Mouse (Mus musculus) forebrain, embryonic 16.5 days (tissue): ENCODE results near the gene Ror1. TPM values are rescaled to one million over a fixed set of nuclear protein-coding genes. Genes with fewer than 3 reads are reported as not detected.
A peak's percentile ranks its signal among the peaks of the same experiment; 100 is the strongest.

Experiments
- ATAC-seq: fragments of 200-750 bp; cut with Nextera tagmentation; 2 replicates; pipeline ENCODE4 v1.8.0; 2017; ENCODE audit warnings: mild to moderate bottlenecking, moderate library complexity
- H3K27ac ChIP-seq: fragments of 300-500 bp; sonication (generic); 2 replicates; pipeline ENCODE4 v1.5.1; 2014; ENCODE audit warnings: low read length, control low read depth
- H3K27me3 ChIP-seq: fragments of 300-500 bp; sonication (generic); replicated peaks from 2 replicates; pipeline ENCODE4 v1.6.1; 2014; ENCODE audit warnings: low read length; ENCODE audit not compliant: control insufficient read depth, insufficient read depth
- H3K36me3 ChIP-seq: fragments of 300-500 bp; sonication (generic); 2 replicates; pipeline ENCODE4 v1.6.1; 2014; ENCODE audit not compliant: control insufficient read depth, insufficient read depth
- H3K4me1 ChIP-seq: fragments of 300-500 bp; sonication (generic); replicated peaks from 2 replicates; pipeline ENCODE4 v1.6.1; 2014; ENCODE audit warnings: low read length; ENCODE audit not compliant: control insufficient read depth, insufficient read depth
- H3K4me2 ChIP-seq: fragments of 300-500 bp; sonication (generic); 2 replicates; pipeline ENCODE4 v1.6.1; 2014; ENCODE audit warnings: mild to moderate bottlenecking, low read length, control low read depth
- H3K4me3 ChIP-seq: fragments of 300-500 bp; sonication (generic); replicated peaks from 2 replicates; pipeline ENCODE4 v1.5.1; 2014; ENCODE audit warnings: mild to moderate bottlenecking, low read length, control low read depth
- H3K9ac ChIP-seq: fragments of 300-500 bp; sonication (generic); replicated peaks from 2 replicates; pipeline ENCODE4 v1.6.1; 2014; ENCODE audit warnings: low read depth, low read length, control low read depth
- H3K9me3 ChIP-seq: fragments of 300-500 bp; sonication (generic); 2 replicates; pipeline ENCODE4 v1.6.1; 2016; ENCODE audit warnings: low read length; ENCODE audit not compliant: control insufficient read depth
- WGBS: fragments of 180-500 bp; shearing (Covaris S2); extraction: QIAGEN DNeasy Blood & Tissue Kit; methylation state at CpG from one replicate; pipeline ENCODE4 v1.1.7; 2014; 5-methylcytosine and 5-hydroxymethylcytosine counted together
- polyA plus RNA-seq: library from polyadenylated mRNA; unstranded; fragments of >200 nt; fragmentation: Nextera tagmentation; extraction: Ambion mirVana; gene quantifications from 2 replicates; pipeline ENCODE4 v1.2.1, GENCODE M21; 2015

Ror1 gene
- polyA plus RNA-seq, 1 experiment from 2014 or later, result 0.89 TPM

DNA sequence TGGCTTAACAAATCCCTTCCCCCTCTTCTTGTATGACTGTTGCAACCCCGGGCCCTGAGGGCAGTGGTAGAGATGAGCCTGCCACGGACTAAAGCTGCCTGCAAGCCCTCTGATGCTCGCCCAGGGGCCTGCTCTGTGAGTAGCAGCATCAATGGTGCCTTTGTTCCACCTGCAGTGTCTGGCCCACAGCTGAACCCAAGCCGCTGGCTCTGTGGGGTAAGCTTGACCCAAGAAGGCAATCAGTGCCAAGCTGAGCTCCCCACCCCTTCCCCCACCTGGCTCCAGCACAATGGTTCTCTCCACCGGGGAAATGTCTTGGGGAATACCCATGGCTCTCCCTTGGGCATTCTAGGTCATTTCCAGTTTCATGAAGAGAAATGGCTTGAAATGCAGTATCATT, 260.0 kb downstream of the Ror1 start:
- no peaks in the 10 kb centered on the region for H3K27me3 ChIP-seq
- no peak for ATAC-seq
- H3K9me3 ChIP-seq, result no peaks in the 10 kb centered on the region
- H3K4me2 ChIP-seq, result no peak overlapping the region
- no peak overlapping the region for H3K27ac ChIP-seq
- no peaks in the 10 kb centered on the region for H3K36me3 ChIP-seq
- WGBS, result 36% methylated on average over 5 of the region's 5 CpGs
- H3K4me3 ChIP-seq, result no peak overlapping the region
- H3K4me1 ChIP-seq, result no peaks in the 10 kb centered on the region
- no peak overlapping the region for H3K9ac ChIP-seq

DNA sequence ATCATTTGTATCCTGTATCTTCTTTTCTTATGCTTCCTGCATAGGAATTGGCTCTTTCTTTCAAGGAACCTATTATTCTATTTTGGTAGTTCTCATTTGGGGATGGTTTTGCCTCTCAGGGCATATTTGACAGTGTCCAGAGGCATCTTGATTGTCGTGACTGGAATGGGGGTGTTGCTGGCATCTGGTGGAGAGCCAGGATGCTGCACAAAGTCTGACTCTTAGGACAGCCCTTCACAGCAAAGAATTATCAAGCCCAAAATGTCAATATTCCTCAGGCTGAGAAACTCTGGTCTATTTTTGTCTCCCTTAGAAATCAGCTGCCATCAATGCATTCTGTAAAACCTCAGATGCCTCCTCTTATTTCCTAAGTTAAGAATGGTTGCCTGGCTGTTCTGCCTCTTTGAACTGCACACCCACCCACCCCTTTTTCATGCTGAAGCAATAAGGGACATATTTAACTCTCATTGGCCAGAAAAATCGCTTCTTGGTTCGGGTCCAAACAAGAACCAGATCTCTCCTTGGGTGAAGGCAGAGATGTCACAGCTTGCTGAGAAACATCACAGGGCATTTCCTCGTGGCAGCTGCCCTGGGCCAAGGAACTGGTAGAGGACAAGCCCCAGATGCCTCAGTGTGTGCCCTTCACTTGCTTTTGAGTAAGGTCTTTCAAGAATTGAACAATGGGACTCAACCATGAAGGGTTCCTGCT, 262.4 kb downstream of the Ror1 start:
- Histone ChIP-seq H3K4me3 (no peak overlapping the region), H3K27ac (no peak overlapping the region), H3K9me3 (no peaks in the 10 kb centered on the region), H3K4me2 (no peak overlapping the region), H3K4me1 (no peaks in the 10 kb centered on the region), H3K27me3 (no peaks in the 10 kb centered on the region), H3K36me3 (no peaks in the 10 kb centered on the region), H3K9ac (no peak overlapping the region)
- ATAC-seq, result no peak
- 79% methylated on average over 4 of the region's 4 CpGs for WGBS

DNA sequence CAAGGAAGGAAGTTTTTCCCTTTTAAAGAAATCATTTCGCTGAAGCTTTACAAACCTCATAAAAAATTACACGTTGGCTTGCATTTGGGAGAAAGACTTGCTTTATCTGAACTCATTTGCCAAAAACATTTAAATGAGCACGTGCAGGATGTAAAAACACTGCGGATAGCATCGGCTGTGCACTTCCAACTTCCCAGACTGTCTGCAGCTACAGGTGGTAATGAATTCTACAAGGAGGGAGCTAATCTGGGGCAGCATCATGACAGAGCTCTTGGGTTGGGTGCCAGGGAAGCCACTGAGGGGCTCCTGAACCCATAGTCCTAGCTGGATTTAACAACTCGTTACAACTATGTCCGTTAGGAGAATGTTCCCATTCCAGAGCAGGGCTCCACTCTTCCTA, 268.1 kb downstream of the Ror1 start:
- no peak overlapping the region for H3K4me3 ChIP-seq
- no peaks in the 10 kb centered on the region for H3K36me3 ChIP-seq
- no peak overlapping the region for H3K9ac ChIP-seq
- no peaks in the 10 kb centered on the region for H3K27me3 ChIP-seq
- H3K4me2 ChIP-seq, result no peak overlapping the region
- H3K9me3 ChIP-seq, result no peaks in the 10 kb centered on the region
- no peaks in the 10 kb centered on the region for H3K4me1 ChIP-seq
- no peak overlapping the region for H3K27ac ChIP-seq
- no peak for ATAC-seq
- 86% methylated on average over 7 of the region's 7 CpGs for WGBS

DNA sequence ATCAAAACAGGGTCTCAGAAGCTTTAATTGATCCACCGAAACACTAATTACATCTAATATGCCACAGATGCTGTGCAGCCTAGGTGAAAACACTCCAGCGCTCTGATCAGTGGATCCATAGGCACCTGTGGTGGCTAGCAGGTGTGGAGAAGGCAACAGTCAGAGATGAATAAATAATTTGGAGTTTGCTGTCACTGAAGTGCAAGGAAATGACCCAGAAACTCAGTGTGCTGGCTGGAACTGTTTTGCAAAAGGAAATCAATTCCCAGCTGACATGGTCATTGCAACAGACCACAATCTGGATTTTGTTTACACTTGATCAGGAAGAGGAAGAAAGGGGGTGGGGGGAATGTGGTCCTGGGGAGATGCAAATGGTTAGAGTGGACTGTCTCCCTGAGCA, 273.1 kb downstream of the Ror1 start:
- Histone ChIP-seq H3K4me1 (peaks cover 4% of the 10 kb centered on the region; the same call in 1 of the 2 replicates), H3K9me3 (no peaks in the 10 kb centered on the region), H3K27ac (no peak overlapping the region), H3K27me3 (no peaks in the 10 kb centered on the region), H3K4me3 (no peak overlapping the region), H3K9ac (no peak overlapping the region), H3K4me2 (no peak overlapping the region), H3K36me3 (no peaks in the 10 kb centered on the region)
- ATAC-seq, result no peak
- WGBS, result 93% methylated on average over 2 of the region's 2 CpGs

DNA sequence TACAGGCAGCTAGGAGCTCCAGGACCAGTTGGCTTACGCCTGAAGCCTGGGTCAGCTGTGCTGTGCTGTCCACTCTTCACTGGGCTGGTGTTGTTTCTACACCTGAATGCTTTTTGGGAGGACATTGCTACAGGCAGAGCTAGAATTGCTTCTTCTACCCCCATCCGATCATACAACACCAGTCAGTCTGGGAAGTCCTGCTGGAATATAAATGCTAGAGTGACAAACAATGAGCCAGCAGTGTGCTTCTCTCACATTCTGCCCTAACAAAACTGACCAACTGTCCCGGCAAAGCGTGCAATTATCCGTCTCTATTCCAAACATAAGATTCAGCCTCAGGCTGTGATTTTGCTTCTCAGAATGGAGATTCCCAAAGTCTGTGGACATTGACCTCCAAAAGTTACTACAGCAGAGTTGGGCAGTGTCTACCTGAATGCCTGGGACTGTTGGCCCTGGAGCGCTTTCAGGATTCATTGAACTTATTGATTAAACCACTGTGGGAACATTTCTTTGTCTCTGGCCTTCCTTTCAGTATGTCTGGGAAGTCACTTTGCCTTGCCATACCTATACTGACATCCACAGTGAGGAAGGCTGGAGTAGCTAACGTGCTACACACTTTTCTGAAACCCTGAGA, 274.1 kb downstream of the Ror1 start:
- WGBS, result 84% methylated on average over 7 of the region's 7 CpGs
- no peaks in the 10 kb centered on the region for H3K36me3 ChIP-seq
- H3K9ac ChIP-seq, result no peak overlapping the region
- no peak overlapping the region for H3K27ac ChIP-seq
- no peak overlapping the region for H3K4me2 ChIP-seq
- H3K4me3 ChIP-seq, result no peak overlapping the region
- H3K4me1 ChIP-seq, result peaks cover 4% of the 10 kb centered on the region; the same call in 1 of the 2 replicates
- ATAC-seq, result no peak
- no peaks in the 10 kb centered on the region for H3K27me3 ChIP-seq
- no peaks in the 10 kb centered on the region for H3K9me3 ChIP-seq

DNA sequence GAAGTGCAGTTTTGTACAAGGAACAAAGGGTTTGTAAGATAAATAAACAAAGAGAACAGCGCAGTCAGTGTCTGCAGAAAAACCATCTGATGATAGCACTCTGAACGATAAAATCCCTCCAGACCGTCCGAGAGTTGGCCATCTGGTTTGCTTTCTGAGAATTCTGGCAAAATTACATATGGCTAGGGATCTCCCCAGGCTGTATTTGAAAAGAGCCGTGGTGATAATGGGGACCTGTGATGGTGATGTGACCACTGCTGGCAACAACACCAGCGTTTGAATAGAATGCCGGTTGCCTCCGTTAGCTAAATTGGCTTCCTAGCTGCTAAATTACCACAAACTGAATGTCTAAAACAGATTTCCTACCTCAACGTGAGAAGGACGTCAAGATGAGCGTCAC, 277.2 kb downstream of the Ror1 start:
- H3K9ac ChIP-seq, result no peak overlapping the region
- peak; percentile 85 for ATAC-seq
- H3K27me3 ChIP-seq, result no peaks in the 10 kb centered on the region
- no peaks in the 10 kb centered on the region for H3K9me3 ChIP-seq
- no peak overlapping the region for H3K27ac ChIP-seq
- H3K4me3 ChIP-seq, result no peak overlapping the region
- 29% methylated on average over 11 of the region's 11 CpGs for WGBS
- H3K36me3 ChIP-seq, result no peaks in the 10 kb centered on the region
- peaks cover 4% of the 10 kb centered on the region; the same call in 1 of the 2 replicates for H3K4me1 ChIP-seq
- H3K4me2 ChIP-seq, result no peak overlapping the region

DNA sequence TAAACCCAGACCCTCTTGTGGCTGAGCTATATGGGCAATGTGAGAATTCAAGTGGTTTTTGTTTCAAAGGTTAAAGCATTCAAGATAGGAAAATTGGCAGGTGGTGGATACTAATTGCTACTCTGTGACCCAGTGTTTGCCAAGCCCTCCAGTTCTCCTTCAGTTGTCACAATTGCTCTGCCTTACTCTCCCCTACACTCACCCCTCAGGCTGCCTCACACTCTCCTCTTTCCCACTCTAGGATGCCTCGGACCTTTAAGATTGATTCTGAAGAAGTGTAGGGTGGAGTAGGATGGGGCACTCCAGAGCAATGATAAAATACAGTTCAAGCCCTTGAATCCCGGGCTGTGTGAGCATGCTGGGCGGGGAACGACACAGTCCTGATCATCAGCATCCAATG, 278.2 kb downstream of the Ror1 start:
- 53% methylated on average over 4 of the region's 4 CpGs for WGBS
- Histone ChIP-seq H3K36me3 (no peaks in the 10 kb centered on the region), H3K9ac (no peak overlapping the region), H3K27ac (no peak overlapping the region), H3K27me3 (no peaks in the 10 kb centered on the region), H3K9me3 (no peaks in the 10 kb centered on the region), H3K4me3 (no peak overlapping the region), H3K4me2 (no peak overlapping the region), H3K4me1 (peaks cover 4% of the 10 kb centered on the region; the same call in 1 of the 2 replicates)
- ATAC-seq, result no peak

DNA sequence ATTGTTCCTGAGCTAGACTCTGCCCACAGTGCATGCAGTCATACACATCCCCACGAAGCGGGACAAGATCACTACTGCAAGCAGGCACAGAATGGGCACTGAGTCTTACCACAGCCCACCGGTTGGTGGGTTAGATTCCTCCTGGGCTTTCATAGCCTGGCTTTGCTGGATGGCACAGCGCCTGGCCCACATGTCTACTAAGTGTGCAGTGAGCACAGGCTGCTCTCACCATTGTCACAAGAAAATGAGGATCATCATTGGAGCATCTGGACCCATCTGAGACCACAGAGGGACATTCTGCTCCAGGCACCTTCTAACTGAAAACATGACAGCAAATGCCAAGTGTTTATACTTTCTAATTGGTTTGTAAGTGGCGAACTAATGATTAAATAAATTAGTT, 279.7 kb downstream of the Ror1 start:
- no peak overlapping the region for H3K4me3 ChIP-seq
- no peak overlapping the region for H3K4me2 ChIP-seq
- H3K27ac ChIP-seq, result no peak overlapping the region
- H3K4me1 ChIP-seq, result peaks cover 4% of the 10 kb centered on the region; the same call in 1 of the 2 replicates
- H3K9ac ChIP-seq, result no peak overlapping the region
- WGBS, result 78% methylated on average over 5 of the region's 5 CpGs
- H3K27me3 ChIP-seq, result no peaks in the 10 kb centered on the region
- no peaks in the 10 kb centered on the region for H3K36me3 ChIP-seq
- ATAC-seq, result peak; percentile 51; the same call in 1 of the 2 replicates
- H3K9me3 ChIP-seq, result no peaks in the 10 kb centered on the region

DNA sequence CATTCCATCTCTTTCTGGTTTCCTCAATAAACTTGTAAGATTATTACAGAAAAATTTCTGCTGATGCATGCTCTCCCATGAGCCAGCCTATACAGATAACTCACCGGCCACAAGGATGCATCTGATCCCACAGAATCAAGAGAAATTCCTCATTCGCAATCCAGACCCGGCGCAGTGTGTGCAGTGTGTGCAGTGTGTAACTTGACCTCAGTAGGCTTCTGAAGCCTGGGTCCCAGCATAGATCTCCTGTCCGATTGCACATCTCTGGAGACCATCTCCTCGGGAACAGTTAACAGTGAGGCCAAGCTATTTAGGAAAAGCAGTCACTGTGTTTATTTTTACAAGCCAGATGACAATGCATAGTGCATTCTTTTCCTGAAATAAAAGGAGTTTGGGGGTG, 280.6 kb downstream of the Ror1 start:
- Histone ChIP-seq H3K4me2 (no peak overlapping the region), H3K4me3 (no peak overlapping the region), H3K9me3 (no peaks in the 10 kb centered on the region), H3K27me3 (no peaks in the 10 kb centered on the region), H3K9ac (no peak overlapping the region), H3K27ac (no peak overlapping the region), H3K4me1 (peaks cover 4% of the 10 kb centered on the region; the same call in 1 of the 2 replicates), H3K36me3 (no peaks in the 10 kb centered on the region)
- ATAC-seq, result no peak
- WGBS, result 89% methylated on average over 6 of the region's 6 CpGs
